Mouse (Mus musculus) cerebellum, adult 11 months (tissue): ENCODE measurements around the gene Olfr105-ps.

ENCODE experiments used
- DNase-seq: peaks from one replicate; pipeline ENCODE4 v3.0.0; 2022

Olfr105-ps gene

GRCm38 (mm10) chr17:37378733-37379132 is at the start of gene Olfr105-ps:
TSS of gene Olfr105-ps (plus strand) at chr17:37379033.
- DNase-seq: no peak

- DNase-seq: no peak
Measured at GRCm38 (mm10) chr17:37339598-37339997, 39.2 kb upstream of the Olfr105-ps start, which contains the start of gene Olfr103. TSS of gene Olfr103 (minus strand) at chr17:37339698.

DNA sequence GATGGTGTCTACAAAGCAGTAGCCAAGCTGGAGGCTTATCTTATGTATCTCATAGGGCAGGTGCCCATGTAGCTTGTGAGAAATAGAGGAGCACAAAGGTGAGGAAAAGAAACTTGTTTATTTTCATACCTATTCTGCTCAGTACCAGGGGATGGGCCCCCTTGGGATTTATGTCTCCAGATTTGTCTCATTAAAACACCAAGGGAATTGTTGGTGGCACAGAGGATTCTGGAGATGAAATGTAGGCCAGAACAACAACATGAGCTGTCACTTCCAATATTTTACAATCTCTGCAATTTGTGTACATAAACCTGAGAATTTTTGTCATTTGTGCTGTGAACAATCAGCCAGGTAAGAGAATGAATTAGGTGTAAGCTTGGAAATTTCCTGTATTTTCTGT is 19.6 kb upstream of the Olfr105-ps start, which contains the start of gene Olfr104-ps:
Gene Olfr104-ps (plus strand): TSS at position 301 of the 400 bp plus-strand sequence.
- no peak for DNase-seq

DNA sequence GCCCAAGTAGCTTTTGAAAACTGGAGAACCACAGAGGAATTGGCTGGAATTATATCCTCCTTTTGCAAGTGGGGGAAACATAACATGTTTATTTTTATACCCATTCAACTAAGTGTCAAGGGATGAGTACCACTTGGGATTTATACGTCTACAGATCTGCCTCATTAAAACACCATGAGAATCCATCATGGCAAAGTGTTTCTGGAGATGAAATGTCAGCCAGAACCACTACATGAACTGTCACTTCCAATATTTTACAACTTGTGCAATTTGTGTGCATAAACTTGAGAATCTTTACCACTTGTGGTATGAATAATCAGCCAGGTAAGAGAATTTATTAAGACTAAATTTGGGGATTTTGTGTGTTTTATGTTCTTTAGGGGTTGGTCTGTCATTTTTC is 11.3 kb downstream of the Olfr105-ps start, which contains the start of gene Olfr106-ps:
Gene Olfr106-ps (plus strand): TSS at position 301 of the 400 bp plus-strand sequence.
- DNase-seq: no peak

- no peak for DNase-seq
Measured at GRCm38 (mm10) chr17:37398926-37399325, 20.1 kb downstream of the Olfr105-ps start, which contains the start of gene Olfr107. TSS of gene Olfr107 (plus strand) at chr17:37399226.

DNA sequence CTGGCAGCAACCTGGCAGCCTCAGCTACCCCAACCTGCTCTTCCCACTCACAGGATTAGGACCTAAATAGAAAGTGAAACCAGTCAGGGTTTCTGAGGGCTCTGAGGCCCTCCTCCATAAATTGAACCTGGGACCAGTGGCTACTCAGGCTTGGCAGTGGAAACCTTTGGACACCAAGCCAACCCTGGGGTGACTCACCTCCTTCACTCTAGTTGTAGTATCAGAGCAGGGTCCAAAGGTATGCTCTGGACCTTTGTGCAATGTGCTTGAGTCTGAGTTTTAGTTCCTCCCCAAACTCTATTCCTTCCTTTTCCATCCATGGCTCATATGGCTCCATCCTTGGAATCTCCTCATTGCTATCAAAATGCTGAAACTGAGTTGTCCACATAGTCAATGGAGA is 34.5 kb downstream of the Olfr105-ps start:
- DNase-seq: no peak
